Mouse (Mus musculus): ENCODE data around the gene Scml4. TPM values are rescaled to one million over a fixed set of nuclear protein-coding genes. Genes with fewer than 3 reads are reported as not detected.

Scml4 gene
- polyA plus RNA-seq, 1 experiment from 2014 or later = 1.5 TPM

DNA sequence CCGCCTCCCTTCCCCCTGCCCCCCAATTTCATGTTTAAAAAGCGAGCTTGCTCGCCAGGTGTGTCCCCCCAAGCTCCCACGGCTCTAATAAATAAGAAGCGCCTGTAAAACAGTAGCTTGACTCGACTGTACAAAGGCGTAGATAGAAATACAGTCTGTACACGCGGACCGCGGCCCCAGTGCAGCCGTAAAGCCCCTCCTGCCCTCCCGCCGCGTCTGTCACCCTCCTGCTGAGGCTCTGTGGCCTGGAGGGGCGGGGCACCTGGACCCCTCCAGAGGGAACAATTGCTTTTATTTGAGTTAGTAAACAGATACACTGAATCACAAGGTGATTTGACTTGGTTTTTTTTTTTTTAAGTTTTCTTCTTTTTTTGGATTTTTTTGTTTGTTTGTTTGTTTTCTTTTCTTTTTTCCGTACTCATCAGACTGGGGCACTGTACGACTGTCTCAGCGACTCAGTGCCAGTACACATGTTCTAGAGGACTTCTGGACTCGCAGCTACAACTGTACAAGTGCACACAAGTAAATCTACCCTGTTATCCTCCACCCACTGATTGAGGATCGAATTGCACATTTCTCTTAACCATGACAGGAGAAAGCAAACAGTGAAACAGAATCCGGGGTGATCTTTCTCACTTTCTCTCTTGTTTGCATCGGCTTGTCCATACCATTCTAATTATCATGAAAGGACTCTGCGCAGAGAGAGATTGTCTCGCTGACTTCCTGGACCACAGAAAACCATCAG is 142.7 kb downstream of the Scml4 start:
- WGBS = 2% methylated on average over 25 of the region's 25 CpGs
- peak overlapping the region; percentile 49 for H3K4me3 ChIP-seq (replicated peaks)
- H3K36me3 ChIP-seq = no peaks in the 10 kb centered on the region
- no peaks in the 10 kb centered on the region for H3K9me3 ChIP-seq (replicated peaks)
- peak overlapping the region; percentile 40 for H3K9ac ChIP-seq
- peak; percentile 60 for ATAC-seq (replicated peaks; ENCODE audit: low FRiP score)
- H3K4me2 ChIP-seq = peak overlapping the region; percentile 87
- peaks cover 34% of the 10 kb centered on the region for H3K4me1 ChIP-seq
- no peaks in the 10 kb centered on the region for H3K27me3 ChIP-seq
- peak overlapping the region; percentile 79 for H3K27ac ChIP-seq

DNA sequence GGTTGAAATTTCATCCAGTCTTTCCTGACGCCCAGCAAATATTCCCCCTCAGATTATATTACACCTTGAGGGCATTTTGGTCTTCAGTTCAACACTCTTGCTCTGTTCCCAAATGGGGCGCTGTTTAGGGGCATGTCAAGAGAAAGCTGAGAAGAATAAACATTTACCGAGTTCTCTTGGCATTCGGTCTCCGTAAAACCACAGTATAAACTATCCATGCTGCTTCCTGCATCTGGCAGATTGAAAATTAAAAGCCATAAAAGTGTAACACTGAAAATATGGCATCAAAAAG is 143.2 kb downstream of the Scml4 start:
- ATAC-seq (replicated peaks; ENCODE audit: low FRiP score) = peak; percentile 44
- Histone ChIP-seq H3K4me2 (peak overlapping the region; percentile 87), H3K9ac (no peak overlapping the region)

GRCm38 (mm10) chr10:43004174-43004734 is 144.1 kb downstream of the Scml4 start:
- H3K27me3 ChIP-seq = no peaks in the 10 kb centered on the region
- no peak overlapping the region for H3K4me3 ChIP-seq (replicated peaks)
- ATAC-seq (replicated peaks; ENCODE audit: low FRiP score) = peak; percentile 41; the same call in 1 of the 2 replicates
- H3K9me3 ChIP-seq (replicated peaks) = no peaks in the 10 kb centered on the region
- H3K9ac ChIP-seq = no peak overlapping the region
- H3K27ac ChIP-seq = peak overlapping the region; percentile 79
- 72% methylated on average over 16 of the region's 16 CpGs for whole genome bisulfite sequencing
- no peak overlapping the region for H3K4me2 ChIP-seq
- no peaks in the 10 kb centered on the region for H3K36me3 ChIP-seq
- H3K4me1 ChIP-seq = peaks cover 34% of the 10 kb centered on the region

More for the DNA sequence above, 143.2 kb downstream of the Scml4 start:
- peaks cover 34% of the 10 kb centered on the region for H3K4me1 ChIP-seq
- WGBS = 12% methylated on average over 5 of the region's 5 CpGs
- H3K9me3 ChIP-seq (replicated peaks) = no peaks in the 10 kb centered on the region
- no peaks in the 10 kb centered on the region for H3K36me3 ChIP-seq
- H3K27ac ChIP-seq = peak overlapping the region; percentile 79
- H3K27me3 ChIP-seq = no peaks in the 10 kb centered on the region
- H3K4me3 ChIP-seq (replicated peaks) = peak overlapping the region; percentile 49

GRCm38 (mm10) chr10:43005031-43005430 is 144.9 kb downstream of the Scml4 start:
- ATAC-seq (replicated peaks; ENCODE audit: low FRiP score) = no peak
- Histone ChIP-seq H3K27me3 (no peaks in the 10 kb centered on the region), H3K4me2 (no peak overlapping the region), H3K4me1 (peaks cover 34% of the 10 kb centered on the region), H3K9me3 (replicated peaks) (no peaks in the 10 kb centered on the region), H3K4me3 (replicated peaks) (no peak overlapping the region), H3K9ac (no peak overlapping the region), H3K36me3 (no peaks in the 10 kb centered on the region), H3K27ac (peak overlapping the region; percentile 79; the same call in 1 of the 2 replicates)
- WGBS = 82% methylated on average over 4 of the region's 4 CpGs

- 81% methylated on average over 7 of the region's 7 CpGs for WGBS
- Histone ChIP-seq H3K4me1 (peaks cover 34% of the 10 kb centered on the region), H3K27me3 (no peaks in the 10 kb centered on the region), H3K27ac (no peak overlapping the region), H3K9ac (no peak overlapping the region), H3K4me2 (no peak overlapping the region), H3K36me3 (no peaks in the 10 kb centered on the region), H3K4me3 (replicated peaks) (no peak overlapping the region), H3K9me3 (replicated peaks) (no peaks in the 10 kb centered on the region)
- ATAC-seq (replicated peaks; ENCODE audit: low FRiP score) = no peak
Observed at GRCm38 (mm10) chr10:43005677-43006076, 145.5 kb downstream of the Scml4 start.

DNA sequence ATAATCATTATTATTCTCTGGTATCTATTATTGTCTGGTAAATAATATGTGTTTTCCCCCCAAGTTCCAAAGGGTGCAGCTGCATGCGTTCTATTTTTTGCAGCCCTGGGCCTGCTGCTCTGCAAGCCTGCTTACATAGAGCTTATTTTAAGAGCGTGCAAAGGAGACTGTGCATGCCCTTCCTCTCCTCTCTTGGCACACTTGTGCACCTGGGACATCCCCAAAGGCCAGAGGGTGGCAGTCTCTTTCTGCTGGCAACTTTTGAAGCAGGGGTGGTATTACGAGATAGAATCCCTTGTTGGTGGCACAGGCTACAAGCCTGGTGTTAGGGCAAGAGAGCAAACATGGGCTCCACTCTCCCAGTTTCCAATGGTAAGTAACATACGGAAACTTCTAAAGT is 146.4 kb downstream of the Scml4 start:
- Histone ChIP-seq H3K4me1 (peaks cover 32% of the 10 kb centered on the region), H3K9ac (no peak overlapping the region), H3K4me2 (no peak overlapping the region), H3K27ac (no peak overlapping the region), H3K27me3 (no peaks in the 10 kb centered on the region), H3K4me3 (replicated peaks) (no peak overlapping the region), H3K36me3 (no peaks in the 10 kb centered on the region), H3K9me3 (replicated peaks) (no peaks in the 10 kb centered on the region)
- no peak for ATAC-seq (replicated peaks; ENCODE audit: low FRiP score)
- WGBS = 86% methylated on average over 4 of the region's 4 CpGs

DNA sequence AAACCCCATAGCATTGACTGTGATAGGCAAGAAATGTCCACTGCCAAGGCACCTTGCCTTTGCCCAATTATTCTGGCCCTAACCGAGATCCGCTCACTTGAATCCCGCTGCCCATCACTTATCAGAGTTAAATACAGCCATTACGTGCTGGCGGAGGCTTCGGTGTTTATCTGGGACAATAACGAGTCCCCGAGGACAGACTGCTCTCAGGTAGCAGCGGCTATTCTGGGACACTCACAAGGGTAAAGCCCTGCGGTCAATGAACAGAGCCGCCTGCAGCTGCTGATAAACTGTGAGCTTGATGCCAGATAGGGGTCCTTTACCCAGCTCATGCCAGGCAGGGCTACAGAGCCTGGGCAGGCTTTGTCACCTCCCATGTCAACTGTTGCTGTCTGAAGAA is 147.9 kb downstream of the Scml4 start:
- Histone ChIP-seq H3K27ac (no peak overlapping the region), H3K27me3 (no peaks in the 10 kb centered on the region), H3K4me2 (no peak overlapping the region), H3K4me1 (peaks cover 18% of the 10 kb centered on the region), H3K4me3 (replicated peaks) (no peak overlapping the region), H3K9me3 (replicated peaks) (no peaks in the 10 kb centered on the region), H3K9ac (no peak overlapping the region), H3K36me3 (no peaks in the 10 kb centered on the region)
- ATAC-seq (replicated peaks; ENCODE audit: low FRiP score) = no peak
- WGBS = 74% methylated on average over 11 of the region's 11 CpGs

Other genes starting within 250 kb of the Scml4 start
- 23.6 and 25.1 TPM in 2 replicates for gene Sec63, start 98.9 kb upstream of the Scml4 start, polyA plus RNA-seq (2015; fragmentation: Nextera tagmentation; extraction: Ambion mirVana)